Mouse (Mus musculus): ENCODE measurements around the gene Casp7.

Gene Casp7

GRCm38 (mm10) chr19:56378554-56379172 lies 18.3 kb upstream of the Casp7 start:
- in situ Hi-C loops (cut with MboI; ENCODE audit: low pct_unique_long_range_greater_than_20kb in 1 of 2, low sequenced_read_pairs in 2 of 2, unreplicated experiment in 1 of 2): no loop called here

- in situ Hi-C loops (cut with MboI; ENCODE audit: low pct_unique_long_range_greater_than_20kb in 1 of 2, low sequenced_read_pairs in 2 of 2, unreplicated experiment in 1 of 2): no loop called here
These were observed 16.6 kb upstream of the Casp7 start for GRCm38 (mm10) chr19:56380341-56380740.

- in situ Hi-C loops (cut with MboI; ENCODE audit: low pct_unique_long_range_greater_than_20kb in 1 of 2, low sequenced_read_pairs in 2 of 2, unreplicated experiment in 1 of 2): no loop called here
These were observed 15.5 kb upstream of the Casp7 start for GRCm38 (mm10) chr19:56381407-56381806.

- in situ Hi-C loops (cut with MboI; ENCODE audit: low pct_unique_long_range_greater_than_20kb in 1 of 2, low sequenced_read_pairs in 2 of 2, unreplicated experiment in 1 of 2): no loop called here
These were observed 11.4 kb upstream of the Casp7 start for GRCm38 (mm10) chr19:56385546-56385945.

- in situ Hi-C loops (cut with MboI; ENCODE audit: low pct_unique_long_range_greater_than_20kb in 1 of 2, low sequenced_read_pairs in 2 of 2, unreplicated experiment in 1 of 2): no loop called here
These were observed 10.8 kb upstream of the Casp7 start for GRCm38 (mm10) chr19:56386095-56386494.

GRCm38 (mm10) chr19:56387726-56388302 lies 9.1 kb upstream of the Casp7 start:
- in situ Hi-C loops (cut with MboI; ENCODE audit: low pct_unique_long_range_greater_than_20kb in 1 of 2, low sequenced_read_pairs in 2 of 2, unreplicated experiment in 1 of 2): no loop called here

GRCm38 (mm10) chr19:56389176-56389575 lies 7.8 kb upstream of the Casp7 start:
- in situ Hi-C loops (cut with MboI; ENCODE audit: low pct_unique_long_range_greater_than_20kb in 1 of 2, low sequenced_read_pairs in 2 of 2, unreplicated experiment in 1 of 2): no loop called here

GRCm38 (mm10) chr19:56389879-56390278 lies 7.0 kb upstream of the Casp7 start, which contains the start of gene Nrap:
Gene Nrap, minus strand, starts transcription at chr19:56390037.
- in situ Hi-C loops (cut with MboI; ENCODE audit: low pct_unique_long_range_greater_than_20kb in 1 of 2, low sequenced_read_pairs in 2 of 2, unreplicated experiment in 1 of 2): no loop called here

GRCm38 (mm10) chr19:56391307-56392046 lies 5.5 kb upstream of the Casp7 start:
- in situ Hi-C loops (cut with MboI; ENCODE audit: low pct_unique_long_range_greater_than_20kb in 1 of 2, low sequenced_read_pairs in 2 of 2, unreplicated experiment in 1 of 2): no loop called here

GRCm38 (mm10) chr19:56393311-56393866 lies 3.5 kb upstream of the Casp7 start:
- in situ Hi-C loops (cut with MboI; ENCODE audit: low pct_unique_long_range_greater_than_20kb in 1 of 2, low sequenced_read_pairs in 2 of 2, unreplicated experiment in 1 of 2): no loop called here

- in situ Hi-C loops (cut with MboI; ENCODE audit: low pct_unique_long_range_greater_than_20kb in 1 of 2, low sequenced_read_pairs in 2 of 2, unreplicated experiment in 1 of 2): no loop called here
These were observed 1.6 kb upstream of the Casp7 start for GRCm38 (mm10) chr19:56395183-56395935.

- in situ Hi-C loops (cut with MboI; ENCODE audit: low pct_unique_long_range_greater_than_20kb in 1 of 2, low sequenced_read_pairs in 2 of 2, unreplicated experiment in 1 of 2): no loop called here
These were observed 702 bp upstream of the Casp7 start for GRCm38 (mm10) chr19:56396227-56396626.

- in situ Hi-C loops (cut with MboI; ENCODE audit: low pct_unique_long_range_greater_than_20kb in 1 of 2, low sequenced_read_pairs in 2 of 2, unreplicated experiment in 1 of 2): no loop called here
These were observed 966 bp downstream of the Casp7 start for GRCm38 (mm10) chr19:56397663-56398527.

GRCm38 (mm10) chr19:56398528-56398795 lies 1.5 kb downstream of the Casp7 start:
- in situ Hi-C loops (cut with MboI; ENCODE audit: low pct_unique_long_range_greater_than_20kb in 1 of 2, low sequenced_read_pairs in 2 of 2, unreplicated experiment in 1 of 2): no loop called here

GRCm38 (mm10) chr19:56400200-56400599 lies 3.3 kb downstream of the Casp7 start:
- in situ Hi-C loops (cut with MboI; ENCODE audit: low pct_unique_long_range_greater_than_20kb in 1 of 2, low sequenced_read_pairs in 2 of 2, unreplicated experiment in 1 of 2): no loop called here

GRCm38 (mm10) chr19:56401864-56402263 lies 4.9 kb downstream of the Casp7 start:
- in situ Hi-C loops (cut with MboI; ENCODE audit: low pct_unique_long_range_greater_than_20kb in 1 of 2, low sequenced_read_pairs in 2 of 2, unreplicated experiment in 1 of 2): no loop called here

GRCm38 (mm10) chr19:56405824-56406223 lies 8.9 kb downstream of the Casp7 start:
- in situ Hi-C loops (cut with MboI; ENCODE audit: low pct_unique_long_range_greater_than_20kb in 1 of 2, low sequenced_read_pairs in 2 of 2, unreplicated experiment in 1 of 2): no loop called here

- in situ Hi-C loops (cut with MboI; ENCODE audit: low pct_unique_long_range_greater_than_20kb in 1 of 2, low sequenced_read_pairs in 2 of 2, unreplicated experiment in 1 of 2): no loop called here
These were observed 9.7 kb downstream of the Casp7 start for GRCm38 (mm10) chr19:56406581-56406980.
